Mouse (Mus musculus): Measurements from ENCODE around the gene Hand2.

- no peak for TF ChIP-seq EP300 (IDR thresholded peaks at IDR 0.05; ENCODE audit: low read depth)
- no peak for TF ChIP-seq CTCF (IDR thresholded peaks at IDR 0.05; ENCODE audit: low read depth)
These were observed 24.4 kb downstream of the Hand2 start for GRCm38 (mm10) chr8:57344956-57345870.

Data from liver, postnatal 0 days (tissue).